Mouse (Mus musculus): ENCODE data around the gene Pten.

GRCm38 (mm10) chr19:32739686-32740085, 17.6 kb upstream of the Pten start, which contains the start of gene Atad1:
- TF ChIP-seq CTCF (IDR thresholded peaks at IDR 0.05; ENCODE audit: low read depth, low read length) = no peak
- TF ChIP-seq EP300 (IDR thresholded peaks at IDR 0.05; ENCODE audit: insufficient read depth, low read depth, low read length) = no peak
- TF ChIP-seq POLR2A (IDR thresholded peaks at IDR 0.05; ENCODE audit: insufficient read depth, low read length) = no peak
